Mouse (Mus musculus) small intestine, adult 2 months (tissue): ENCODE measurements around the gene Nbas.

ENCODE experiments used
- CTCF ChIP-seq: fragments of 200-500 bp; IDR thresholded peaks from 2 replicates; pipeline ENCODE4 v1.5.1; 2012; ENCODE audit warnings: low read depth, mild to moderate bottlenecking, control low read depth, inconsistent platforms, low read length, moderate library complexity, mixed read lengths; ENCODE audit not compliant: insufficient replicate concordance, insufficient read length; ENCODE audit errors: extremely low read depth
- POLR2A ChIP-seq: fragments of 200-500 bp; IDR thresholded peaks from 2 replicates; pipeline ENCODE4 v1.6.1; 2012; ENCODE audit warnings: low read depth, mild to moderate bottlenecking, control low read depth, inconsistent platforms, low read length, moderate library complexity

DNA sequence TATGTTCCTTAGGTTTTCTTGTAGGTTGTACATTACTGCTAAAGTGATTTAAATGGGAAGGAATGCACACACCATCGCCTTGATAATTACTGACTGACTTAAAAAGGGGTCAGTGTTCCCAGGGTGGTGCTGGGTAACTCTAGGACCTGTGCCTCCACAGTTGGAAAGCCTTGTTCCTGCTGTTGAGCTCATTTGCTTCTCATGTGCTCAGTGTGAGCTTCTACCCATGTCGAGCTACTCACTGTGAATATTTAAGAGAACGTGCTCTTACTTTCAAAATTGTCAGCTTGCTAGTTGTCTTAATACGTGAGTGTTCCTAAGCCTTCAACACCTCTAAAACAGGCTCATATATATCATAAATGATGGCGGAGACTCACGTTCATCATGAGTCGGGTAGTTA is 112.6 kb downstream of the Nbas start:
- TF ChIP-seq CTCF: no peak
- no peak for TF ChIP-seq POLR2A
